Mouse (Mus musculus): ENCODE results near the gene Dguok. TPM values are rescaled to one million over a fixed set of nuclear protein-coding genes. Genes with fewer than 3 reads are reported as not detected.

Gene Dguok
- 54.3 TPM for polyA plus RNA-seq (2014; fragmentation: Illumina TruSeq; extraction: RNeasy Lipid Tissue Mini Kit (QIAGEN cat#74804); ENCODE audit: low read depth, low replicate concordance)

GRCm38 (mm10) chr6:83506258-83507167 lies at the start of gene Dguok:
Gene Dguok (minus strand): TSS chr6:83506969.

GRCm38 (mm10) chr6:83536028-83536794 lies 29.4 kb upstream of the Dguok start, which contains the start of gene Actg2:
Gene Actg2 (minus strand): TSS chr6:83536265.

GRCm38 (mm10) chr6:83459034-83459644 lies 47.6 kb downstream of the Dguok start, which contains the start of gene Tet3:
Gene Tet3 (minus strand): TSS chr6:83459084.

Other genes with a start within 250 kb of the Dguok start
- 87.5 TPM for gene Mthfd2, start 181.1 kb downstream of the Dguok start, polyA plus RNA-seq (2014; fragmentation: Illumina TruSeq; extraction: RNeasy Lipid Tissue Mini Kit (QIAGEN cat#74804); ENCODE audit: low read depth, low replicate concordance)
- gene Mob1a, start 181.0 kb downstream of the Dguok start, polyA plus RNA-seq (2014; fragmentation: Illumina TruSeq; extraction: RNeasy Lipid Tissue Mini Kit (QIAGEN cat#74804); ENCODE audit: low read depth, low replicate concordance), result 79.4 TPM
- gene Bola3, start 157.8 kb downstream of the Dguok start, polyA plus RNA-seq (2014; fragmentation: Illumina TruSeq; extraction: RNeasy Lipid Tissue Mini Kit (QIAGEN cat#74804); ENCODE audit: low read depth, low replicate concordance), result 72.0 TPM
- gene Tet3, start 47.9 kb downstream of the Dguok start, polyA plus RNA-seq (2014; fragmentation: Illumina TruSeq; extraction: RNeasy Lipid Tissue Mini Kit (QIAGEN cat#74804); ENCODE audit: low read depth, low replicate concordance), result 17.2 TPM
- gene Actg2, start 29.3 kb upstream of the Dguok start, polyA plus RNA-seq (2014; fragmentation: Illumina TruSeq; extraction: RNeasy Lipid Tissue Mini Kit (QIAGEN cat#74804); ENCODE audit: low read depth, low replicate concordance), result 787 TPM
- 24.4 TPM for gene Stambp, start 65.8 kb upstream of the Dguok start, polyA plus RNA-seq (2014; fragmentation: Illumina TruSeq; extraction: RNeasy Lipid Tissue Mini Kit (QIAGEN cat#74804); ENCODE audit: low read depth, low replicate concordance)
- gene Clec4f, start 149.2 kb upstream of the Dguok start, polyA plus RNA-seq (2014; fragmentation: Illumina TruSeq; extraction: RNeasy Lipid Tissue Mini Kit (QIAGEN cat#74804); ENCODE audit: low read depth, low replicate concordance), result not detected
- gene Cd207, start 170.9 kb upstream of the Dguok start, polyA plus RNA-seq (2014; fragmentation: Illumina TruSeq; extraction: RNeasy Lipid Tissue Mini Kit (QIAGEN cat#74804); ENCODE audit: low read depth, low replicate concordance), result not detected
- gene Vax2, start 204.3 kb upstream of the Dguok start, polyA plus RNA-seq (2014; fragmentation: Illumina TruSeq; extraction: RNeasy Lipid Tissue Mini Kit (QIAGEN cat#74804); ENCODE audit: low read depth, low replicate concordance), result not detected
- 9.2 TPM for gene Atp6v1b1, start 236.0 kb upstream of the Dguok start, polyA plus RNA-seq (2014; fragmentation: Illumina TruSeq; extraction: RNeasy Lipid Tissue Mini Kit (QIAGEN cat#74804); ENCODE audit: low read depth, low replicate concordance)